Mouse (Mus musculus) ES-E14 (cell line): ENCODE data around the gene Tnfsfm13. TPM values are rescaled to one million over a fixed set of nuclear protein-coding genes. Genes with fewer than 3 reads are reported as not detected.

Experiments
- DNase-seq: peaks from one replicate; pipeline ENCODE4 v3.0.0-alpha.2; 2013; ENCODE audit warnings: low read depth, low spot score
- H3K27ac ChIP-seq: 2 replicates; pipeline ENCODE4 v1.5.1; 2012; ENCODE audit warnings: low read depth, mild to moderate bottlenecking, low read length, moderate library complexity, mixed read lengths; ENCODE audit not compliant: poor library complexity, insufficient read depth, severe bottlenecking
- H3K36me3 ChIP-seq: 2 replicates; pipeline ENCODE4 v1.6.1; 2012; ENCODE audit warnings: mild to moderate bottlenecking, low read length, moderate library complexity, mixed read lengths; ENCODE audit not compliant: control insufficient read depth, poor library complexity, insufficient read depth, severe bottlenecking
- H3K4me1 ChIP-seq, 2 experiments: fragments of 150-350 bp in 1 of 2; sonication (generic) in 1 of 2; 2 replicates each; pipeline ENCODE4 v1.6.1; 2012; ENCODE audit warnings: low read length in 2 of 2, mild to moderate bottlenecking in 1 of 2, mixed read lengths in 1 of 2; ENCODE audit not compliant: control insufficient read depth in 2 of 2, insufficient read depth in 2 of 2, poor library complexity in 1 of 2
- H3K4me3 ChIP-seq, 2 experiments: fragments of 150-350 bp in 1 of 2; sonication (generic) in 1 of 2; 2 replicates each; pipeline ENCODE4 v1.5.1; 2012; ENCODE audit warnings: low read length in 2 of 2, low read depth in 1 of 2, mild to moderate bottlenecking in 1 of 2, mixed read lengths in 1 of 2; ENCODE audit not compliant: insufficient read depth in 1 of 2, poor library complexity in 1 of 2, severe bottlenecking in 1 of 2
- H3K9ac ChIP-seq: 2 replicates; pipeline ENCODE4 v1.6.1; 2012; ENCODE audit warnings: low read depth, mild to moderate bottlenecking, low read length, mixed read lengths; ENCODE audit not compliant: poor library complexity, insufficient read depth, severe bottlenecking
- H3K9me3 ChIP-seq: fragments of 150-350 bp; sonication (generic); 2 replicates; pipeline ENCODE4 v1.6.1; 2012; ENCODE audit warnings: low read depth, mild to moderate bottlenecking, low read length; ENCODE audit not compliant: control insufficient read depth, insufficient read depth
- CHD2 ChIP-seq: IDR thresholded peaks from 2 replicates; pipeline ENCODE4 v1.6.1; 2014; ENCODE audit warnings: mild to moderate bottlenecking, low read depth, low read length, inconsistent platforms
- HCFC1 ChIP-seq: IDR thresholded peaks from 2 replicates; pipeline ENCODE4 v1.6.1; 2012; ENCODE audit warnings: low read length, inconsistent platforms, borderline replicate concordance; ENCODE audit not compliant: insufficient read depth
- MAFK ChIP-seq: IDR thresholded peaks from 2 replicates; pipeline ENCODE4 v1.6.1; 2014; ENCODE audit warnings: mild to moderate bottlenecking, low read depth, low read length, inconsistent platforms; ENCODE audit not compliant: insufficient read depth
- ZC3H11A ChIP-seq: IDR thresholded peaks from 2 replicates; pipeline ENCODE4 v1.6.1; 2012; ENCODE audit warnings: low read depth, mild to moderate bottlenecking, inconsistent platforms, low read length, borderline replicate concordance
- ZNF384 ChIP-seq: IDR thresholded peaks from 2 replicates; pipeline ENCODE4 v1.6.1; 2012; ENCODE audit warnings: low read depth, low read length, inconsistent platforms
- in situ Hi-C, 2 experiments: fragments of 600-800 bp; cut with MboI; formaldehyde crosslinking; loops; one replicate each; pipeline ENCODE4 v1.15.1; 2025; ENCODE audit warnings: low sequenced_read_pairs in 2 of 2, inconsistent platforms in 1 of 2; ENCODE audit not compliant: unreplicated experiment in 2 of 2
- total RNA-seq: library from RNA; depleted of rRNA; stranded (reverse); fragments of 300-350 nt; gene quantifications from 2 replicates; pipeline ENCODE4 v1.2.3, GENCODE M21; 2012

The Tnfsfm13 gene
- total RNA-seq, 1 experiment = 13.7 TPM

- no peaks in the 10 kb centered on the region for H3K9me3 ChIP-seq
- H3K4me1 ChIP-seq = peaks cover 0 to 10% of the 10 kb centered on the region in 2 experiments; a peak in 2 of 4 replicates
- no peak overlapping the region for H3K4me3 ChIP-seq
- H3K36me3 ChIP-seq = no peaks in the 10 kb centered on the region
- DNase-seq = no peak
- TF ChIP-seq ZNF384 = no peak
- no peak for TF ChIP-seq MAFK
- TF ChIP-seq ZC3H11A = no peak
- TF ChIP-seq HCFC1 = no peak
- no peak for TF ChIP-seq CHD2
- H3K9ac ChIP-seq = no peak overlapping the region
- in situ Hi-C loops = no loop called here
- no peak overlapping the region for H3K27ac ChIP-seq
Measured at GRCm38 (mm10) chr11:69720852-69721251, 25.0 kb upstream of the Tnfsfm13 start.

GRCm38 (mm10) chr11:69719423-69719822 is 23.5 kb upstream of the Tnfsfm13 start:
- peak overlapping the region; percentile 56; the same call in 1 of the 2 replicates for H3K9ac ChIP-seq
- TF ChIP-seq CHD2 (no peak), ZC3H11A (peak; percentile 27; the same call in 1 of the 2 replicates), HCFC1 (no peak)
- DNase-seq = no peak
- peak overlapping the region; percentile 23; the same call in 1 of the 2 replicates for H3K27ac ChIP-seq
- H3K4me1 ChIP-seq = peaks cover 0 to 10% of the 10 kb centered on the region in 2 experiments; a peak in 2 of 4 replicates
- no peaks in the 10 kb centered on the region for H3K36me3 ChIP-seq
- in situ Hi-C loops = loop anchor here in 1 of 2 experiments (10.0 kb wide), 1 partner anchor 65 kb away; the partner anchor contains the start of gene Sox15
- 0 out of 4 replicates have a peak overlapping the region, but pooled peaks of 1 of the 2 experiments have one; percentile 4 for H3K4me3 ChIP-seq
- H3K9me3 ChIP-seq = no peaks in the 10 kb centered on the region

GRCm38 (mm10) chr11:69718661-69719060 is 22.8 kb upstream of the Tnfsfm13 start:
- no peak for DNase-seq
- no peaks in the 10 kb centered on the region for H3K9me3 ChIP-seq
- TF ChIP-seq CHD2 (no peak), HCFC1 (no peak), ZNF384 (no peak), MAFK (no peak), ZC3H11A (no peak)
- in situ Hi-C loops = loop anchor here in 1 of 2 experiments (10.0 kb wide), 1 partner anchor 64 kb away; the partner anchor contains the start of gene Sox15
- H3K4me1 ChIP-seq = peaks cover 0 to 10% of the 10 kb centered on the region in 2 experiments; a peak in 2 of 4 replicates
- peak overlapping the region; percentile 72; the same call in 1 of the 2 replicates for H3K27ac ChIP-seq
- peak overlapping the region; percentile 83; the same call in 1 of the 2 replicates for H3K9ac ChIP-seq
- no peaks in the 10 kb centered on the region for H3K36me3 ChIP-seq
- H3K4me3 ChIP-seq = peak overlapping the region; percentile 13 to 20; a peak in 3 of 4 replicates

- Histone ChIP-seq H3K36me3 (no peaks in the 10 kb centered on the region), H3K9me3 (no peaks in the 10 kb centered on the region), H3K4me1 (peaks cover 1 to 10% of the 10 kb centered on the region in 2 experiments; a peak in 3 of 4 replicates), H3K9ac (no peak overlapping the region), H3K4me3 (no peak overlapping the region), H3K27ac (no peak overlapping the region)
- TF ChIP-seq ZNF384 (no peak), HCFC1 (no peak), MAFK (no peak), ZC3H11A (no peak), CHD2 (no peak)
- no peak for DNase-seq
- in situ Hi-C loops = loop anchor here in 1 of 2 experiments (10.0 kb wide), 1 partner anchor 62 kb away; the partner anchor contains the start of gene Sox15
Measured at GRCm38 (mm10) chr11:69716953-69717352, 21.1 kb upstream of the Tnfsfm13 start.
